8 mouse cellular contexts compared by ENCODE assay signal in the genomic region with DNA sequence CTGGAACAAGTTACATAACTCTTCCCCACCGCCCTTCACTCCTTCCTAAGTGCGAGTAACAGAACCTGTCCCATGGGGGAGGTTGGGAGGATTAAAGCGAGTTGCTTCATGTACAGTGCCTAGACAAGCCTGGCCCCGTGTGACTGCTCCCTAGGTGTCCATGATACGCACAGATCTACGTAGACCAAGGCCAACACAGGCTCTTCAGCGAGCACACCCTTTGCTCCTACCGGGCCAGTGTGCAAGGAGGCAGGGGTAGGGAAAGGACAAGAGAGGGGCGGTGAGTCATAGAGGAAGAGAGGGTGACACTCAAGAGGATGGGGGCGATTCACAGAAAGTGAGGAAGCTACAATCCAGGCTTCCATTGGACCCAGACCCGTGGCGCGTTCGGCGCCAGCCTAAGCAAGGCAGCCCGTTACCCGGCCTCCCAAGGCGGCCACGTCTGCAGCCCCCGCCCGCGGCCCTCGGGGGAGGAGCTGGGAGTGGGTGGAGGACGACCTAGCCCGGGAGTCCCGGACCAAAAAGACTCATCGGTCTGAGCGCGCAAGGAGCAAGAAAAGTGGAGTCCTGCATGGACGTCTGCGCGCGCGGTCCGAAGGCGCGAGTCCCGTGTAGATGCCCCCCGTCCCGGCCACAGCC. TPM values are rescaled to one million over a fixed set of nuclear protein-coding genes. Genes with fewer than 3 reads are reported as not detected.
DNase-seq lines count a peak whose midpoint lies in the region; ATAC-seq lines count a peak whose summit lies in the region.

No protein-coding gene starts in this region.

- H3K27ac ChIP-seq in embryonic facial prominence, embryonic 10.5 days (replicated peaks) = peak overlapping the region; percentile 85
- H3K27ac ChIP-seq in heart, embryonic 11.5 days (ENCODE audit: low read depth, low read length) = peak overlapping the region; percentile 91

- H3K27me3 ChIP-seq in embryonic facial prominence, embryonic 10.5 days (replicated peaks; ENCODE audit: low read depth, poor library complexity, severe bottlenecking) = peaks cover 30% of the 10 kb centered on the region
- no peaks in the 10 kb centered on the region for H3K27me3 ChIP-seq in heart, embryonic 11.5 days (ENCODE audit: control insufficient read depth, insufficient read depth, low read length)

- peaks cover 42% of the 10 kb centered on the region for H3K4me1 ChIP-seq in embryonic facial prominence, embryonic 10.5 days
- peaks cover 37% of the 10 kb centered on the region for H3K4me1 ChIP-seq in heart, embryonic 11.5 days (ENCODE audit: control insufficient read depth, insufficient read depth, low read length)

- no peaks in the 10 kb centered on the region for H3K9me3 ChIP-seq in embryonic facial prominence, embryonic 10.5 days
- H3K9me3 ChIP-seq in heart, embryonic 11.5 days (replicated peaks; ENCODE audit: control insufficient read depth, low read length) = no peaks in the 10 kb centered on the region

- peaks cover 7% of the 10 kb centered on the region for H3K36me3 ChIP-seq in embryonic facial prominence, embryonic 10.5 days (replicated peaks)
- no peaks in the 10 kb centered on the region for H3K36me3 ChIP-seq in heart, embryonic 11.5 days (ENCODE audit: control insufficient read depth, insufficient read depth, low read length)

- DNase-seq in urinary bladder, adult 18-20 months (ENCODE audit: low spot score in 2 of 2) = peak; percentile 58 to 61
- DNase-seq in urinary bladder, adult 2 months (ENCODE audit: low spot score) = no peak
- DNase-seq in embryonic facial prominence, embryonic 10.5 days (ENCODE audit: low spot score) = no peak
- peak; percentile 75 for DNase-seq in kidney, postnatal 10 days
- DNase-seq in spleen, postnatal 36 days (ENCODE audit: low spot score in 2 of 2) = peak; percentile 42 to 51
- no peak for DNase-seq in cerebellum, postnatal 36 days

- peak; percentile 50 for ATAC-seq in heart, embryonic 11.5 days (replicated peaks; ENCODE audit: insufficient number of reproducible peaks, low FRiP score, low TSS enrichment)
- ATAC-seq in megakaryocyte, adult 5-6 weeks (ENCODE audit: poor library complexity, severe bottlenecking) = peak; percentile 59

- H3K4me3 ChIP-seq in embryonic facial prominence, embryonic 10.5 days = peak overlapping the region; percentile 72
- H3K4me3 ChIP-seq in heart, embryonic 11.5 days (ENCODE audit: low read depth, low read length) = peak overlapping the region; percentile 84

- peak overlapping the region; percentile 89 for H3K4me2 ChIP-seq in heart, embryonic 11.5 days

- H3K9ac ChIP-seq in heart, embryonic 11.5 days (ENCODE audit: low read depth, low read length) = peak overlapping the region; percentile 88

- 2% methylated on average over 40 of the region's 40 CpGs for WGBS in embryonic facial prominence, embryonic 10.5 days
- WGBS in heart, embryonic 11.5 days (ENCODE audit: insufficient replicate concordance) = 1% methylated on average over 34 of the region's 40 CpGs

RNA-seq across cellular contexts. Expression of a gene that starts 0.5 kb away (rescaled TPM):
- 64.3 and 69.6 TPM in 2 replicates for polyA plus RNA-seq in urinary bladder, adult 2 months (2012; rRNA removed)
- polyA plus RNA-seq in embryonic facial prominence, embryonic 10.5 days (2016; fragmentation: Nextera tagmentation; extraction: Ambion mirVana) = 31.0 and 33.9 TPM in 2 replicates
- polyA plus RNA-seq in heart, embryonic 11.5 days (2014; fragmentation: Nextera tagmentation; extraction: Ambion mirVana) = 28.6 and 39.9 TPM in 2 replicates
- 2.9 and 5.9 TPM in 2 replicates for total RNA-seq in megakaryocyte, adult 5-6 weeks (2015)
- 2.1 and 9.4 TPM in 2 replicates for total RNA-seq in megakaryocyte, adult 5-6 weeks (2017)

RNA-seq across cellular contexts. Expression of a gene that starts 13.8 kb away (rescaled TPM):
- polyA plus RNA-seq in urinary bladder, adult 2 months (2012; rRNA removed) = 0.12 and 0.17 TPM in 2 replicates
- polyA plus RNA-seq in embryonic facial prominence, embryonic 10.5 days (2016; fragmentation: Nextera tagmentation; extraction: Ambion mirVana) = not detected in 2 replicates
- not detected in 2 replicates for polyA plus RNA-seq in heart, embryonic 11.5 days (2014; fragmentation: Nextera tagmentation; extraction: Ambion mirVana)
- total RNA-seq in megakaryocyte, adult 5-6 weeks (2015) = not detected in 2 replicates
- total RNA-seq in megakaryocyte, adult 5-6 weeks (2017) = not detected in 2 replicates

RNA-seq across cellular contexts. Expression of a gene that starts 22.2 kb away (rescaled TPM):
- 3.7 and 5.2 TPM in 2 replicates for polyA plus RNA-seq in urinary bladder, adult 2 months (2012; rRNA removed)
- 1.7 and 2.4 TPM in 2 replicates for polyA plus RNA-seq in embryonic facial prominence, embryonic 10.5 days (2016; fragmentation: Nextera tagmentation; extraction: Ambion mirVana)
- 0.70 and 2.6 TPM in 2 replicates for polyA plus RNA-seq in heart, embryonic 11.5 days (2014; fragmentation: Nextera tagmentation; extraction: Ambion mirVana)
- 0.23 TPM in 1 of 2 replicates, not detected in the other for total RNA-seq in megakaryocyte, adult 5-6 weeks (2015)
- 0.45 TPM in 1 of 2 replicates, not detected in the other for total RNA-seq in megakaryocyte, adult 5-6 weeks (2017)

RNA-seq across cellular contexts. Expression of a gene that starts 25.8 kb away (rescaled TPM):
- polyA plus RNA-seq in urinary bladder, adult 2 months (2012; rRNA removed) = 16.6 and 19.3 TPM in 2 replicates
- polyA plus RNA-seq in embryonic facial prominence, embryonic 10.5 days (2016; fragmentation: Nextera tagmentation; extraction: Ambion mirVana) = 21.0 and 24.9 TPM in 2 replicates
- polyA plus RNA-seq in heart, embryonic 11.5 days (2014; fragmentation: Nextera tagmentation; extraction: Ambion mirVana) = 17.4 and 18.8 TPM in 2 replicates
- total RNA-seq in megakaryocyte, adult 5-6 weeks (2015) = 3.8 and 4.3 TPM in 2 replicates
- total RNA-seq in megakaryocyte, adult 5-6 weeks (2017) = 6.0 and 6.9 TPM in 2 replicates

RNA-seq across cellular contexts. Expression of a gene that starts 27.1 kb away (rescaled TPM):
- 82.8 and 98.7 TPM in 2 replicates for polyA plus RNA-seq in urinary bladder, adult 2 months (2012; rRNA removed)
- 30.5 and 36.8 TPM in 2 replicates for polyA plus RNA-seq in embryonic facial prominence, embryonic 10.5 days (2016; fragmentation: Nextera tagmentation; extraction: Ambion mirVana)
- 50.8 and 60.0 TPM in 2 replicates for polyA plus RNA-seq in heart, embryonic 11.5 days (2014; fragmentation: Nextera tagmentation; extraction: Ambion mirVana)
- total RNA-seq in megakaryocyte, adult 5-6 weeks (2015) = 164 and 185 TPM in 2 replicates
- total RNA-seq in megakaryocyte, adult 5-6 weeks (2017) = 56.1 and 63.6 TPM in 2 replicates

Comparison
In these comparisons a context has a peak if more than half of its experiments do, and no peak if none do; other contexts are left out.
1. DNase-seq: peak in urinary bladder, adult 18-20 months (2 of 2), kidney, postnatal 10 days (single experiment) and spleen, postnatal 36 days (2 of 2); none in urinary bladder, adult 2 months (single experiment), embryonic facial prominence, embryonic 10.5 days (single experiment) and cerebellum, postnatal 36 days (0 of 2).